Mouse (Mus musculus): ENCODE results near the gene Grin3b. TPM values are rescaled to one million over a fixed set of nuclear protein-coding genes. Genes with fewer than 3 reads are reported as not detected.
"Not testable (repeated sequence)": the region's sequence is repeated elsewhere in the genome, so short reads cannot be mapped to it uniquely, and the experiment has no call there.

Gene Grin3b
- total RNA-seq, 2 experiments from 2014 or later: 0.10 to 0.19 TPM

DNA sequence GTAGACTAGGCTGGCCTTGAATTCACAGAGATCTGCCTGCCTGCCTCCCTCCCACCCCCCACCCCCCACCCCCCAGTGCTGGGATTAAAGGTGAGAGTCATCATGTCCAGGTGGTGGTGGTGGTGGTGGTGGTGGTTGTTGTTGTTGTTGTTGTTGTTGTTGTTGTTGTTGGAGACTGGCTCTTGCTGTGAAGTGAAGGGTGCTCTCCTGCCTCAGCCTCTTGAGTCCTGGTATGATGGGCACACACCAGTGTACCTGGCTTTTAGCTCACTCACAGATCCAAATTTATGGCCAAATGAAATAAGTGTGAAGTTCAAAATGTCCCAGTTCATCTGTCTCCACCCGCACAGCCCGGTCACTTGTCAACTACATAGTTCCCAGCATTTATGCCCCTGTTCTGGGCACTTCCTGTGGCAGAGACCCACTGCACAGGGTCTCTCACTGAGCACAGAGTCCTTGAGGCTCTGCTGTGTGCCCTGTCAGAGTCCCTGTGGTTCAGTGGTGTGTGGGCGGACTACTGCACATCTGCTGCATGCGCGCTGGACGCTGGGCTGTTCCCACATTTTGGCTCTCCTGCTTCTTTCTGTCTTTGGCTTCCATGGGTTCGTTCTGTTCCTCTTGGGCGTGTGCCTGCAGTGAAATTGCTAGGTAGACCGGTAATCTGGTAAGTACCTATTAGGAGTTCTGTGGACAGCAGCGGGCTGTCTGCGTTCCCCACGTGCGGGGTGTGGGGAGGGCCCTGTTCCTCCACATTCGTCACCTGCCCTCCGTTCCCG, 35.5 kb upstream of the Grin3b start:
- intact Hi-C loops (cut with DNase I): no loop called here
- no peak for DNase-seq

DNA sequence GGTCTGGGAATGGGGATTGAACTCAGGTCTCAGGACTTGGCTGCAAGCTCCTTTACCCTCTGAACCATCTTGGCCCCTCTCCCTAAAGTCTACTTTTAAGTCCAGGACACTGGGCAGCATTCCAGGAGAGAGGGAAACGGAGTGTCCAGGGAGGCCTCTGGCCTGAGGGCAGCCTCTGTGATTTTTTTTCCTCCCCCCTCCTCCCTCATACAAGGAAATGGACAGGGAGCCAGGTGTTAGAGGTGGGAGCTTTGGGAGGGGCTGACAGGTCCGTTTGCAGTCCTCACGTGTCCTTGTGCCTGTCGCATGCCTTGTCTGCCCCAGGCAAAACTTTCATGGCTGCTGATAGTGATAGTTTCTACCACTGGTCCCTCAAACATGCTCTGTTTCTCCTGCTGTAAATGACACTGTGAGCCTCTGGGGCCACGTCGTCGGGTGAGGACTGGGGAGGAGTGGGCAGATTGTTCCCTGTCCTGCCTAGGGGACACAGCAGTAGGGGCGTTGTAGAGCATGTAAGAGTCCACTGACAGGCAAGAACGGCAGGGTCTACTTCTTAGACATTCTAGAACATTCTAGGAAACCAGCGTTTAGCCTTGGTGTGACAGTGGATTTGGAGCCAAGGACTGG, 34.1 kb upstream of the Grin3b start:
- DNase-seq: no peak
- intact Hi-C loops (cut with DNase I): no loop called here

DNA sequence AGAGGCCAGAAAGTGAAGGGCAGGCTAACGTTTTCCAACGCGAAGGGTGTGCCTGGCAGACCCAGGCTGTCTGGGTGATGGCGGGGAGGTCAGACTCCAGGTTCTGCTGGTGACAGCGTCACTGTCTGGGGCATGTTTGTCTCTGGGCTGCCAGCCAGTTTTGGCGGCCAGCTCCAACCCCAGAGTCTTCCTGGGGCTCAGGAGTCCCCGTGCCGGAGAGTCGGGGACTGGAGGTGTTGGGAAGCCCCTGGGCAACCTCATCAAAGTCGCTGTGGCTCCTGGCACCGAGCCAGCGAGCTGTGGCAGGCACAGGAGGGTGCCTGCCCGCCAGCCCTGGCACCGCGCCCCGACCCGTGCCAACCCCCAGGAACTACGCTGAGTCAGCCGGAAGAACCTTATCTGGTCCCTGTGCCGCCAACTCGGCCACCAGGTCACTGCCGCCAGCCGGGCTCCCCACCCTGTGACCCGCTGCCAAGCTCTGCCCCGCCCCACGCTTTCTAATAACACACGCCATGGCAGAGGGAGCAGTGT, 33.5 kb upstream of the Grin3b start:
- intact Hi-C loops (cut with DNase I): no loop called here
- peak; percentile 83 to 86 for DNase-seq

DNA sequence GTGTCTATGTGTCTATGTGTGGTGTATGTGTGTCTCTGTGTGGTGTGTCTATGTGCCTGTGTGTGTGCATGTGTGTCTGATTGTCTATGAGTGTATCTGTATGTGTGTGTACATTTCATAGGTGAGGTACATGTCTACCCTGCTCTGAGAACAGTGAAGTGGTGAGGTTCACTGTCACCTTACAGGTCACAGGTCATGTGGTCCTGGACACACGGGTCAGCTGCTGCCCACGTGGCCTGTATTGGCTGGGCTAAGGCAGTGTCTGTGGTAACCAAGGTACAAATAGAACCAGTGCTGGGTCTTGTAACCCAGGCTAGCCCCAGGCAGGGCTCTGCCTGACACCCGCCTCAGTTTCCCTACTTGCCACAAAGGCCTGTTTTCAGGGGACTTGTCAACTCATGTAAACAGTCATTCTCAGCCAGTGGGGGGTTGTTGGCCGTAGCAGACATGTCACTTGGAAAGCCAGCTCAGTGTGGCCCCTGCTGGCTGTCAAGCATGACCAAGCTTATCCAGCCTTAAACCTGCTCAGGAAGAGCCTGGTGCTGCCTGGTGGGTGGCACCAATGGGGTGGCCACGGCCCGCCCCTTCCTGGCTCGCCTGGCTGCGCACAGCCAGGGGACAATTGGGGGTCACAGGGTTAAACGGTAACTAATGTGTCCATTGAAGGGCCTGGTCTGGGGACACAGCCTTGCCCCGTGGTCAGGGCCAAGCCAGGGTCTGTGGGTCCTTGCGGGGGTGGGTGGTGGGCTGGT, 32.6 kb upstream of the Grin3b start:
- intact Hi-C loops (cut with DNase I): no loop called here
- no peak for DNase-seq

DNA sequence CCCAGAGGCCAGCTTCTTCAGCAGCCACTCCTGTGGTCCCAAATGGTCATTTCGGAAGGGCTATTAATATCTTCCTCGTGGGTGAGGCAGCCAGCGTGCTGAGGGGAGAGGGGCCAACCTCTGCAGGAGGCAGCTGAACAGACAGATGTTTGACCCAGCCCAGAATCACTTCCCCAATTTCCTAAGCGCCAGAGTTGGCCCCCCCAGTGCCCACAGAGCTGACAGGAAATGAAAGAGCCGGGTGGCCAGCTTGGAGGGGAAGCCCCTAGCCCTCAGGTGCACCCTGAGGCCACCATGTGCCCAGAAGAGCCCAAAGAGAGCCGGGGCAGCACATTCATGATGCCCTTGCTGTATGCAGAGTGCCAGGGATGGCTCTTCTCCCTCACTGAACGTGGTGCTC, 29.8 kb upstream of the Grin3b start:
- intact Hi-C loops (cut with DNase I): no loop called here
- peak; percentile 32 to 36 for DNase-seq

DNA sequence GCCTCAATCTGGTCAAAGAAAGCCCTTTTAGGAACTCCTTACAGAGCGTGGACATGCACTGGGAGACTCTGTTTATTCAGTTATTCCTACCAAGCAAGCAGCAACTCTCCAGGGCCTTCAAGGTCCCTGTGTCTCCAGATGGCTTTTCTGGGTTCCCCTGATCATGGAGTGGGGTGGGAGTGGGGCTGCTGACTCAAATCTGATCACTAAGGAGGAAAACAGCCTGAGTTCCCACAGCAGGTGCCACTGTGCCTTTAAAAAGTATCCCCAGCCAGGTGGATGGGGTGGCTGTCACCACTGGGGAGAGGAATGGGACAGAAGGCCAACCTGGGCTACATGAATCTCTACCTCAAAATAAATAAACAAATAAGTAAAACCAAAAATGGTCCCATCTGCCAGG, 27.5 kb upstream of the Grin3b start:
- DNase-seq: no peak
- intact Hi-C loops (cut with DNase I): no loop called here

DNA sequence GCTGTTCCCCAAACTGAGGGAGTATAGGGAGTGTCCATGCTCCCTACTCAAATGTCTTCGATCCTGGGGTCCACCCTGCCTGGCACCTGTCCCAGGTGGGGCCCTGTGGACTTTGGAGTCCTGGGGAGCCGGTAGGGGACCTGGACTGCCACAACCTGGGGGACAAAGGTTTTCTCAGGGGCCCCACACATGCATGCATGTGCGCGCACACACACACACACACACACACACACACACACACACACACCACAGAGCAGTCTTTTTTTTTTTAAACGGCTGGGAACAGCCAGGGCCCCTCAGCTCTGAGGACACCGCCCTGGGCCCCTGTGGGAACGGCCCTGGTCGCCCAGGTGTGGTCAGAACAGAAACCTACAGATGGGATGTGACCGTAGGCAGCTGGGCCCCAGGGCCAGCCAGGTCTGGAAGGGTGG, 27.0 kb upstream of the Grin3b start:
- intact Hi-C loops (cut with DNase I): no loop called here
- DNase-seq: no peak

DNA sequence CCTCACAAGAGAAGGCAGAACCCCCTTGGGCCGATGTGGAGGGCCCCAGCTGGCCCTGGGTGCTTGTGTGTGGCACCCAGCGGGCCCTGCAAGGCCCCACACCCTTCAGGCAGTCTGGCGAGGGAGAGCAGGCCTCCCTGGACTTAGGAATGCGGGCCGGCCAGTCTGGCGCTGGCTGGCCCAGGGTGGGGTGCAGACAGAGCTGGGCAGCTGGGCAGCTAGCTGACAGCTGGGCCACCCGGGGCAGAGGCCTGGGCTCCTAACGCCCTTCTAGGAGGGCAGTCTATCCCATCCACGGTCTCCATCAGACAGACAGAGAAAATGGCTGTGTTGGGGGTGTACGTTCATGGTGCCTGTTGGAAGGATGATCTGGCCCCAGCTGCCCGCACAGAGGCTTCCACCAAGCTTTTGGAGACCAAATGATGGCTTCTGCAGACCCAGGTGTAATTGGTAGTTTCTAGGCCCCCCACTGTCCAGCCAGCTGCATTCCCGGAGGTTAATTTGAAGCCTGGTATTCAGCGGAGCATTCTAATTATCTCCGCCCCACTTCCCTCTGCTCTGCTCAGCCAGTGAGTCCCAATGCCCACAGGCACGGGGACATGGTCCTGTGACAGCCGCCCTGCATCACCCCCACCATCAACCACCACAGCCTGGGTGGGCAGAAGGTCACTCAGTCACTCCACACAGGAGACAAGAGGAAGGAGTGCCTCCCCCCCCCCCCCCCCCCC, 24.8 kb upstream of the Grin3b start:
- DNase-seq: no peak
- intact Hi-C loops (cut with DNase I): no loop called here

DNA sequence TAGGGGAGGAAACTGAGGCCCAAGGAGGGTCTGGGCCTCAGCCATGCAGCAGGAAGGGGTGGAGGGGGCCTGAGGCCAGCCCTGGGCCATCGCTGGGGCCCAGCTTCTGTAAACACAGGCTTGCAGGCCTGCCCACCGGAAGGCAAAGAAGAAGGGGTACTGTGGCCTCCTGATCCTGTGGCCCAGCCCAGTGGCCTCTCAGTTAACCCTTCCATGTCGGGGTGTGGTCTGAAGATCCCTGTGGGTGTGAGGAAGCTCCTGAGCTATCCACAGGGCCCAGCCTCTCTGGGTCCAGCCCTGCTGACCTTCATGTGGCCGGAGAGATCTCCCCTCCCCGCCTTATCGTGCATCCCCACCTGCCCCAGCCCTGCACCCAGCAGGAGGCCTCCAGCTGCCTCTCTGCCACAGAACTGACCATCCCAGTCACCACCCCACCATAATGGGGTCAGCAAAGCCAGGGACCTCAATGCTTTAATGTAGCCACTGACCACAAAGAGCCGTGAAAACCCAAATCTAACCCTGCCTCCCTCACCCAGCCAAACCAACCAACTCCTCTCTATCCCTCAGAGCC, 23.7 kb upstream of the Grin3b start:
- no peak for DNase-seq
- intact Hi-C loops (cut with DNase I): no loop called here

DNA sequence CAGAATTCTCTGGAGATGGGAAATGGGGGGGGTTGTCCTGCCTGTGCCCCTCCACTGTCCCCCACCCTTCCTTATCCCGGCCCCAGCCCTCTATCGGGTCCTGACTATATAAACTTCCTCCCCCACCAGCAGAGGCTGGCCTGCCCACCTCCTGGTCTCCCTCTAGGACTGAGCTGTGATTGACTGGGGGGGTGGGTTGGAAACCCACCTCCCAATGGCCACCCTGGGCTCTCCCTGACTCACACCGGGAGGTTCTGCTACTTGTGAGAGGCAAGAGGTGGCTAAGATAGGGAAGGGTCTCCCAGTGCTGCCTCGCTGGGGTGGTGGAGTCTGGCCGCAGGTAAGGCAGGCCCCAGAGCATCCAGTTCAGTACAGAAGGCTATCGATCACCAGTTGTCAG, 23.0 kb upstream of the Grin3b start:
- DNase-seq: no peak
- intact Hi-C loops (cut with DNase I): no loop called here

DNA sequence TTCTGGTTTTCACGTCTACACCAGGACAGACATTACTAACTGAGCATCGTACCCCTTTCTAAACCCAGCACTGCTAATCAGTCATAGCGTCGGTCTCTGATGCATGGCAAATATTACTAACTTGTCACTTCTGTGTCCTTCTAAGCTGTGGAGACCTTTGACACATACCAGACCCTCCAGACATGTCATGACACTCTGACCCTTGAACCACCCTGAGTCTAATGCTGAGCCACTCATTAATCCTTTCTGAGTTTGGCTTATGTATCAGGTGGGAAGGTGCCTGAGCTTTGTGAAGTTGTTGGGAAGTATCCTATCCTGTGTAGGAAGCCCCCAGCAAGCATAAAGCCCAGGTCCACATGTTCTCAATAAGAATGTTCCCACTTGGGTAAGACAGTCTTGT, 20.6 kb upstream of the Grin3b start:
- intact Hi-C loops (cut with DNase I): no loop called here
- DNase-seq: no peak

DNA sequence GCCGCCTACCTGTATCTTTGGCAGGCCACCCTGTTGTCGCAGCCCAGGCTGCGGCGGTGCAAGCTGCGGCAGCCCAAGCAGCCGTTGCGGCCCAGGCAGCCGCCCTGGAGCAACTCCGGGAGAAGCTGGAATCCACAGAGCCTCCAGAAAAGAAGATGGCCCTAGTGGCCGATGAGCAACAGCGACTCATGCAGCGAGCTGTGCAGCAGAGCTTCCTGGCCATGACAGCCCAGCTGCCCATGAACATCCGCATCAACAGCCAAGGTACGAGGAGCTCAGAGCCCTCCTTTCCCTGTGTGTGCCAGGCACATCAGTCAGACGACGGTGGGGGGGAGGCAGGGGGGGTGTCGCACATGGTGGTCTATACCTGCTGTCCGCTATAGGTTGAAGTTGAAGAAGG, 19.9 kb upstream of the Grin3b start:
- intact Hi-C loops (cut with DNase I): no loop called here
- no peak for DNase-seq

DNA sequence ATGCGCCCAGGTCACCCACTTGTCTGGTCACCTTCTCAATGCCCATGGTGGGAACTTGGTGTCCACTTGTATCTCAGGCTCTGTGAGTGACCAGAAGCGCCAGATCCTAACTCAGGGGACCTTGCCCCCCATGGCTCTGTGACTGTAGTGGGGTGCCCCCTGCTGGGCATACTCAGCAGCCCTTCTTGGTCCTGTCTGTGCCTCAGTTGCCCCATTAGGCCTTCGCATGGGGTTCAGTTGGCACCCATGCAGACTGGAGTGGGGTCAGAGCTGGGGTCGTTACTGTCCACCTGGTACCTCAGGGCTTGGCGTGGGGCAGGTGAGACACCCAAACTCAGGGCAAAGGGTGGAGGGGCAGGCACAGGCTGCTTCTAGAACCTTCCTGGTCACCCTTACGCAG, 16.6 kb upstream of the Grin3b start:
- intact Hi-C loops (cut with DNase I): no loop called here
- DNase-seq: peak; percentile 44 to 52

DNA sequence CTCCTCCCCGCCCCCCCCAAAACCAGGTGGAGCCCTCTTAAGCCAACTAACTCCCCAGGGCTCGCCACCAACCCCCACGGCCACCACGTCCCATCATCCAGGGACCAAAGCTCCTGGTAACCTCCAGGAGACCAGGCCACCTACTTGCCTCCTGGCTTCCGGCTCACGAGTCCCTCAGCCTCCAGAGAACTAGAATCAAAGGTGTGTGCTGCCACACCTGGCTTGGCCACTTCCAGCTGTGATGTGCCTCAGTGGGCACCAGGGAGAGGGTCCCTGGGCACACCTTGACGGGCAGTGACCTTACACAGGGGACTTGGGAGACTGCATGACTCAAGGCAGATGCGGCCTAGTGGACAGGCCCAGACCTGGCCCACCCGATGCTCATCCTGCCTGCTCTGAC, 14.8 kb upstream of the Grin3b start:
- no peak for DNase-seq
- intact Hi-C loops (cut with DNase I): loop anchor here (2.0 kb wide), 2 partner anchors 63 to 121 kb away; no protein-coding TSS in a partner anchor

DNA sequence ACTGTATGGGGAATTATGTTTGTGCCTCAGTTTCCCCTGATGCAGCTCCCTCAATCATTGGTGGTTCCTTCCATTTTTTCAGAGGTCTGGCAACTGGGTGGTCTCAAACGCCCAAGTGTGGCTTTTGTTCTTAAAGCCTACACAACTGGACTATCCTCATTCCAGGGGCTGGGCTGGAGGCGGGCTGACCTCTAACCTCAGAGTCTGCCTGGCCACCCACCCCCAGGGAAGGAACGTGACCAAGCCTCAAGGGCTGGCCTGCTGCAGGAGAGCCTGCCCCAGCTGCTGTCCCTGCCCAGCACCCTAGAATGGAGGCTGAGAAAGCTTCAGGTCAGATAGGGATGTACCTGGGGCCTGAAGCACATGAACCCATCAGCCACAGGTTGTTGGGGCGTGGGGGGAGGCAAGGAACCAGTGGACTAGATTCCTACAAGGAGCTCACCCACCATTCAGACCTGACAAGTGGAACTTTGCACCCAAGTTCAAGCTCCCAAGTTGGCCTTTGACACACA, 13.8 kb upstream of the Grin3b start:
- intact Hi-C loops (cut with DNase I): loop anchor here (2.0 kb wide), 2 partner anchors 64 to 122 kb away; no protein-coding TSS in a partner anchor
- DNase-seq: no peak

DNA sequence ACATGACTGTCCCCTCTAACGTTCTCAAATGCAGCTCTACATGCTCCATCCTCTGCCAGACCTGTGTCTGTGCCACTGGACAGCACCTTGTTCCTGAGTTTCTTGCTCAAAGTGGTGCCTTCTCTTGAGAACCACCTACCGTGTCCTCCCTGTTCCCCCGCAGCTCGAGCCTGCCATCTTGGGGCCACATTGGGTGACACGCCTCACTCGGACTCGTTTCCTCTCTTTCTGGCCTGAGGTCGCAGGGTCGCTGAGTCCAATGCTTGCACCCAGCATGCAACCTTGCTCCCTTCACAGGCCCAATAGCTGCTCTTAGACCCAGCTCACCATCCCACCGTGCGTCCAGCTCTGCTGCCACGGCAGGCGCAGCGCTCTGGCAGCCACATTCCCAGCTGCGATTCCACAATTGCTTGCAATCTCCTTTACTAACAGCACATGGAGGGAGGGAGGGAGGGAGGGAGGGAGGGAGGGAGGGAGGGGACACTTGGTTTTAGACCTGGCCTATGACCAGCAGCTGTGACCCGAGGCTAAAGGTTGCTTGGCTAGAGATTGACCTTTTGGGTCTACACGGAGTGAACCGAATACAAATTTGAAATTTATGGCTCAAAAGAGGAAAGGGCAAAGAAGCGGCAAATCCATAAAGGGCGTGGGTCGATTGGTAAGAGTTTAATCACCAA, 12.2 kb upstream of the Grin3b start:
- DNase-seq: peak; percentile 84 to 89
- intact Hi-C loops (cut with DNase I): loop anchor here (1.0 kb wide), 1 partner anchor 33 kb away; no protein-coding TSS in a partner anchor

DNA sequence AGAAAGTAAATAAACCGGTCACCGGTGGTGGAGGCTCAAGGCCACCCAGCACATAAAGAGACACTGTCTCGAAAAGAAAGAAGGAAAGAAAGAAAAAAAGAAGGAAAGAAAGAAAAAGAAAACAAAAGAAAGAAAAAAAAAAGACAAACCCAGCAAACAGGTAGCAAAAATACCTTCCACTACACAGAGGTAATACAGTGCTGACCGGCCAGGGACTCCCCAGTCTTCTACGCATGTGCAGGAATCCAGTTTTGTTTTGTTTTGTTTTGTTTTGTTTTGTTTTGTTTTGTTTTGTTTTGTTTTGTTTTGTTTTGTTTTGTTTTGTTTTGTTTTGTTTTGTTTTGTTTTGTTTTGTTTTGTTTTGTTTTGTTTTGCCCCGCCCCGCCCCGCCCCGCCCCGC, 11.1 kb upstream of the Grin3b start:
- DNase-seq: peak in 1 of 2 experiments; percentile 51
- intact Hi-C loops (cut with DNase I): not testable (repeated sequence)

DNA sequence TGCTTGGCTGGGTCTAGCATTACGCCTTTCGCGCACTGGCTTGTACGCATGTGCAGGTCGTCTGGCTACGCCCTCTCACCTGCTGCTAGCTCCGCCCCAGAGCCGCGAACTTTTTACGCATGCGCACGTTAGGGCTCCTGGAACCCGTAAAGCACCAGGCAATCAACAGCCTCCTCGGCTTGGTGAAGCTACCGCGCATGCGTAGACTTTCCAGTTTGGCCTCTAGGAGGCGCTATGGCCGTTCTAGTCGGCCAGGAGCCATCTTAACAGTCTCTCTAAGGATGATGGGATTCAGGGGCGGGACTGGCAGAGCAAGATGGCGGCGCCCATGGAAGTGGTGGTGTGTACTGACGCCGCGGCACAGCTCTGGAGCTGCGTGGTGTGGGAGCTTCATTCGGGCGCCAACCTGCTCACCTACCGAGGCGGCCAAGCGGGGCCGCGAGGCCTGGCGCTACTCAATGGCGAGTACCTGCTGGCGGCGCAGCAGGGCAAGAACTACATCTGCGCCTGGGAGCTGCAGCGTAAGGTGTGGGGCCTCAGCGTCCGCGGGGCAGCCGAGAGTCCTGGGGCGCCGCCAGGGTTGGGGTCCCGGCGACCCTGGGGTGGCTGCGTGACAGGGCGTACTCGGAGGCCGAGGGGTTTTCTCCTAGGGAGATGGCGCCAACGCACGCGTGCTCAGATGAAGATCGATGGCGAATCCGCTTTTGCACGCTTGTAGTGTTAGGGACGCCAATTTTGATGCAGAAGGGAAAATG, 10.5 kb upstream of the Grin3b start, which contains the start of gene Wdr18:
Wdr18 (plus strand) TSS at position 306 of the 755 bp plus-strand sequence.
- peak; percentile 99 for DNase-seq
- intact Hi-C loops (cut with DNase I): loop anchor here (10.0 kb wide), 2 partner anchors 175 to 285 kb away; partner anchors contain the start of genes Atp5d and Ndufs7
